Mouse (Mus musculus) cerebellum, adult 2 months (tissue): ENCODE measurements around the gene Senp3.

Source experiments
- CTCF ChIP-seq: fragments of 200-500 bp; IDR thresholded peaks from 2 replicates; pipeline ENCODE4 v1.5.1; 2011; ENCODE audit warnings: low read depth, mild to moderate bottlenecking, control low read depth, low read length, moderate library complexity, borderline replicate concordance; ENCODE audit not compliant: insufficient read depth
- POLR2A ChIP-seq: fragments of 200-500 bp; IDR thresholded peaks from 2 replicates; pipeline ENCODE4 v1.6.1; 2011; ENCODE audit warnings: low read length, control low read depth, borderline replicate concordance; ENCODE audit not compliant: insufficient read depth

GRCm38 (mm10) chr11:69707873-69708381 lies 26.0 kb upstream of the Senp3 start:
- TF ChIP-seq POLR2A (no peak), CTCF (no peak)
